Mouse (Mus musculus): ENCODE results near the gene Col11a2.

DNA sequence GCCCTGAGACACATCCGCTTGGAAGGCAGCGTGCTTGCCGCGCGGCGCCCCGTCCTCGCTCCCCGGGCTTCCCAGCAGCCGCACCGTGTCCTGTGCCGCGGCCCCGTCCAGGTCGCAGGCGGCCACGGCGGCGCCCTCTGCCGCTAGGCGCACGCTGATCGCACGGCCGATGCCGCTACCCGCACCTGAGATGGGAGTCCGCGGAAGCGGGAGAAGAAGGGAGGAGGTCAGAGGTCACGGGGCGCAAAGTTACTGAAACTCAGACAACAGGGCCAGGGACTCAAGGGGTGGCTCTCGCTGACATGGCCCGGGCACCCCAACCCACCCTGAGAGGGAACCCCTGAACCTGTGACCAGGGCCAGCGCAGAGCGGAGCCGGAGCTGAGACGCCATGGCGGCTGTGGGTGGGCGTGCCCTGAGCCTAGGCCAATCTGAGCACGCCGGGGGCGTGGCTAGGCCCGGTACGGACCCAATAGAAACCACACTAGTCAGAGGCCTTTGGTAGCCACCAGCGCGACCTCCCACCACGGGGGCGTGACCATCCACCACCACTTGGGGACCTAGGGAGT lies 11.5 kb upstream of the Col11a2 start, which contains the start of gene H2-Ke6:
- TF ChIP-seq CTCF (IDR thresholded peaks at IDR 0.05; ENCODE audit: borderline replicate concordance, insufficient read depth, low read length) (0 out of 2 replicates have a peak, but pooled peaks have one; percentile 8), POLR2A (IDR thresholded peaks at IDR 0.05; ENCODE audit: low read depth, low read length) (peak; percentile 85)
